Mouse (Mus musculus): ENCODE measurements around the gene Zfpm1.

- no peak for TF ChIP-seq CTCF (IDR thresholded peaks at IDR 0.05; ENCODE audit: control insufficient read depth, insufficient read depth, insufficient replicate concordance, low read depth, low read length)
- TF ChIP-seq POLR2A (IDR thresholded peaks at IDR 0.05; ENCODE audit: control insufficient read depth, low read depth, low read length) = no peak
Observed at GRCm38 (mm10) chr8:122320541-122320940, 38.6 kb downstream of the Zfpm1 start.

All from testis, adult 2 months (tissue).